Mouse (Mus musculus) layer of hippocampus, postnatal 10 days (tissue): ENCODE results near the gene Gm3115. TPM values are rescaled to one million over a fixed set of nuclear protein-coding genes. Genes with fewer than 3 reads are reported as not detected.
"Not testable (repeated sequence)": the region's sequence is repeated elsewhere in the genome, so short reads cannot be mapped to it uniquely, and the experiment has no call there.

Experiments used
- DNase-seq, 2 experiments: peaks; one replicate each; pipeline ENCODE4 v3.0.0; 2021; ENCODE audit warnings: low spot score in 2 of 2
- long read RNA-seq: library from polyadenylated mRNA; stranded (forward); transcript quantifications from one replicate; pipeline ENCODE4 v2.0.0, GENCODE M21; 2023
- total RNA-seq, 2 experiments: library from RNA; stranded (reverse); gene quantifications; 2 replicates each; pipeline ENCODE4 v1.2.3; 2021

Gm3115 gene
- total RNA-seq: under 1 TPM in 1 of 2 experiments, not detected in 1; 0.71 TPM
- long read RNA-seq: 0 reads

DNA sequence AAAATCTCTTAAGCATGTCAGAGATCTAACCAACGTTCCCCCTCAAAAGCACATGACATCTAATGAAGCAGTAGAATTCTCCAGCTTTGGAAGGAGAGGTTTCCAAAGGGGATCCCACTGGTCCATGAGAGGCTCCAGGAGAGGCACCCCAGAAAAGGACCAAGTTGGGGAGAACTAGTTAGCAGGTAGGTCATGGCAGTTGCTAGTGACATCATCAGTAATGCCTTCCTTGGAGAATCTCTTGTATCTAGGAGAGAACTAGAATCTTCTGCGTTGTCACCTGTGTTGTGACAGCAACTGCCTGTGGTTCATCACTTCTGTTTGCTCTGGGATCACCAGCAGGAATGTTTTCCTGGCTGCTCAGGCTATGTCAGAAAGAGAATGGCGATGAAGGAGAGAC lies at the start of gene Gm3115:
TSS of gene Gm3115 (plus strand) at position 301 of the 400 bp plus-strand sequence.
- not testable (repeated sequence) for DNase-seq

GRCm38 (mm10) chr14:4110426-4110825 lies 26.5 kb downstream of the Gm3115 start, which contains the start of gene Gm8108:
Gene Gm8108, plus strand, starts transcription at chr14:4110526.
- DNase-seq: peak; percentile 4 to 15

DNA sequence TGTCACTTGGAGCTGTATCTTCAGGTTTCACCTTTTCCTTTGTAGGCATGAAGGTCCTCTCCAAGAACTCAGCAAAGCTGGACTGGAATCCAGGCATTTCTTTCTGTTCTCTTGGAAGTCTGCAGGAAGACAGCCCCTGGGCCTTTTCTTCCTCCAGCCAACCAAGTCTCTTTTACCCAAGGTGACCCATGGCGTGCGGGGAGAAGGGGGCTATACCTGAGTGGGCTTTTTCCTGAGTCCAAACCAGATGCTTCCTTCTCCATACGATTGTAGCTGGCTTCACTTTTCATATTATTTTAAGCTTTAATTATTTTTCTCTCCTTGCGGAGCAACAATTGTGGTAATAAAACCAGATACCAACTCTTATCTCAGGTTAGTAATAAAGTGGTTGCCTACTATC lies 57.7 kb downstream of the Gm3115 start:
- not testable (repeated sequence) for DNase-seq

Other genes starting within 250 kb of the Gm3115 start
- not detected for gene Gm3033, start 237.9 kb upstream of the Gm3115 start, total RNA-seq
- under 1 TPM in 1 of 2 experiments, not detected in 1; 0.43 TPM for gene Gm2916, start 199.9 kb upstream of the Gm3115 start, total RNA-seq
- not detected for gene Gm3029, start 152.4 kb upstream of the Gm3115 start, total RNA-seq
- under 1 TPM in 1 of 2 experiments, not detected in 1; 0.25 TPM for gene Gm3095, start 120.6 kb upstream of the Gm3115 start, total RNA-seq
- not detected for gene Gm3099, start 85.7 kb upstream of the Gm3115 start, total RNA-seq
- gene Gm5796, start 60.2 kb upstream of the Gm3115 start, total RNA-seq: 10 to 100 TPM; 10.3 to 12.5 TPM
- gene Gm8108, start 26.4 kb downstream of the Gm3115 start, total RNA-seq: 10 to 100 TPM in 1 of 2 experiments, 1 to 10 TPM in 1; 8.5 to 10.8 TPM
- gene Gm3127, start 80.9 kb downstream of the Gm3115 start, total RNA-seq: not detected
- gene Gm2974, start 98.5 kb downstream of the Gm3115 start, total RNA-seq: 1 to 10 TPM; 3.1 to 4.2 TPM
- not detected for gene Gm3138, start 165.5 kb downstream of the Gm3115 start, total RNA-seq
- not detected for gene Gm3149, start 233.2 kb downstream of the Gm3115 start, total RNA-seq